Mouse (Mus musculus): Measurements from ENCODE around the gene Crim1. TPM values are rescaled to one million over a fixed set of nuclear protein-coding genes. Genes with fewer than 3 reads are reported as not detected.
A peak's percentile ranks its signal among the peaks of the same experiment; 100 is the strongest.

Crim1 gene
- polyA plus RNA-seq, 1 experiment from 2014 or later = 4.4 TPM

DNA sequence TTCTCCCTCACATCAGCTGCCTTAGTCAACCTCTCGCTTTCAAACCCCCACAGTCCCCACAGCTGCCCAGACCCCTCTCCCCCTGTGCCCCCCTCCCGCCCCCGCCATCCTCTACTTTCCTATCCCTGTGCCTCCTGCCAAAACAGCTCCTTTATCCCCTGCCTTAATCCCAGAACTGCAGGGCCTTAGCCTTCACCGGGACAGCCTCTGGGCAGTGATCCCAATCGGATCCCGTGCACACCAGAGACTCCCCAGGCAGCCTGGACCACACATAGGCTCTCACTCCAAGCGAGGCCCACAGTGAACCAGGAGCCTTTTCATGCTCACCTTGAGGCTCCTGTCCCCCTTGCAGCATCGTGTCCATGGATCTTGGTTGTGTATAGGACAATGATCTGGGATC is 168.4 kb downstream of the Crim1 start:
- Histone ChIP-seq H3K9me3 (no peaks in the 10 kb centered on the region), H3K4me3 (no peak overlapping the region), H3K36me3 (peaks cover 2% of the 10 kb centered on the region; the same call in 1 of the 2 replicates), H3K27me3 (no peaks in the 10 kb centered on the region), H3K9ac (no peak overlapping the region), H3K4me1 (0 out of 2 replicates have a peak, but pooled peaks cover 3% of the 10 kb centered on the region), H3K4me2 (no peak overlapping the region), H3K27ac (no peak overlapping the region)
- 79% methylated on average over 8 of the region's 8 CpGs for WGBS
- no peak for ATAC-seq (ENCODE audit: borderline replicate concordance, extremely low read depth, low FRiP score, low TSS enrichment)

DNA sequence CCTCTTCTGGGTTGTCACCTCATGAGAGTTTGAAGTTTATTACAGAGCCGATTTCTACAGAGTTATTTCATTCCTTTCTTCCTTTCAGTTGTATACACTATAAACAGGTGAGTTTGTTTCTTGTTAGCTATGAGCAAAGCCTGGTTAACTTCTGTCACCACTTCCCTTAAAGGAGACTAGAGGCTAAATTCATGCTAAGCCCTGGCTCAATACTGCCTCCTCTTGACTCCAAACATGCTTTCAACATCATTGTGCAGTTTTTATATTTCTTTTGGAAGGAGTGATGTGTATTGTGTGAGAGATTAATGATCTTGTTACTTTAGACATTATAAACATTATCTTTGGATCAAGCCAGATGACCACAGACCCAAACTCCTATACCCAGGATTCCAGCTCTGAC is 170.4 kb downstream of the Crim1 start:
- Histone ChIP-seq H3K27ac (no peak overlapping the region), H3K9me3 (no peaks in the 10 kb centered on the region), H3K9ac (no peak overlapping the region), H3K4me3 (no peak overlapping the region), H3K4me2 (no peak overlapping the region), H3K27me3 (no peaks in the 10 kb centered on the region), H3K36me3 (peaks cover 6% of the 10 kb centered on the region), H3K4me1 (0 out of 2 replicates have a peak, but pooled peaks cover 3% of the 10 kb centered on the region)
- WGBS = 71% methylated on average over 1 of the region's 1 CpGs
- ATAC-seq (ENCODE audit: borderline replicate concordance, extremely low read depth, low FRiP score, low TSS enrichment) = no peak

DNA sequence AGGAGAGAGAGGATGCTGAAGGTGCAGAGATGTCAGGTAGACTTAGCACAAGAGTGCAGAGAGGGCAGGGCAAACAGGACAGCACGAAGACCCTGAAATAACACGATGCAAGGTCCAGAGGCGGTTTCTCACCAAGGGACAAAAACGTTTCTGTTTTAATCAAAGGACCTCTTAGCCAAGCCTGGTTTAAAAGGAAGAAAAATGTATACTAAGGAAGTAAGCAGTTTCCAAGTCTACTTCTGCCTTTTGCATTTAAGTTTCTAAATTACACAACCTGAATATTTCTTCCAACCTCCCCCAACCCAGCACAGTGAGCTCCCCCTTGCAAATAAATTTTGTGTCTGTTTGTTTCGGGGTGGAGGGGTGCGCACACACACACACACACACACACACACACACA is 173.1 kb downstream of the Crim1 start:
- no peak overlapping the region for H3K9ac ChIP-seq
- no peak overlapping the region for H3K27ac ChIP-seq
- 0 out of 2 replicates have a peak, but pooled peaks cover 4% of the 10 kb centered on the region for H3K4me1 ChIP-seq
- ATAC-seq (ENCODE audit: borderline replicate concordance, extremely low read depth, low FRiP score, low TSS enrichment) = no peak
- peaks cover 13% of the 10 kb centered on the region for H3K36me3 ChIP-seq
- 82% methylated on average over 6 of the region's 6 CpGs for WGBS
- H3K27me3 ChIP-seq = no peaks in the 10 kb centered on the region
- H3K4me3 ChIP-seq = no peak overlapping the region
- no peak overlapping the region for H3K4me2 ChIP-seq
- H3K9me3 ChIP-seq = no peaks in the 10 kb centered on the region

DNA sequence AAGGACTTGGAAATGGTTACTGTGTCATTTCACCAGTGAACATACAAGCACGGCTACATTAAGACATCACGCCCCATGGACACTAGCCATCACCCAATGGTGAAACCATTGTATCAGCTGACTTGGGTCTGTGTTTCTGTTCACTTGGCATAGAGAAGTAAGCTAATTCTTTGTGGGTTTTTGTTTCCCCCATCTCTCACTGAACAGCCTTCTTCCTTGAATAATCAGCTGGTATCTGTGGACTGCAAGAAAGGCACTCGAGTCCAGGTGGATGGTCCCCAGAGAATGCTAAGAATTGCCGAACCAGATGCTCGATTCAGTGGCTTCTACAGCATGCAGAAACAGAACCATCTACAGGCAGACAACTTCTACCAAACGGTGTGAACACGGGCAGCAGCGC is 173.8 kb downstream of the Crim1 start:
- WGBS = 89% methylated on average over 8 of the region's 8 CpGs

DNA sequence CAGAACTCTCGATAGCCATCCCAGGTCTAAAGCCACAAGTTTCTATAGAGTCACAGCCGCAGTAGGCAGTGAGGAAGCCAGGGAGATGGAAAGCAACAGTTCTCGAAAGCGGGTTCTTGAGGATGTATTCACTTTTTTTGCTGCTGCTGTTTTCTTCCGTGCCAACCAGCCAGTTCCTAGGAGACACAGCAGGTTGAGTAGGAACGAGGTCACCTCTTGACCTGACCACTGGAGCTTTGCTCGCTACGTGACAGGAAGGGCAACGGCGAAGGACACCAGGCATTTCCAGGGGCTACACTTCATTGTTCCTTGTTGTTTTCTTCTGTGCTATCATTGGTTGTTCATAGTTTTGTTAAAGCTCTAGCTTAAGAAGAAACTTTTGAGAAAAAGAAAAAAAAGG is 174.7 kb downstream of the Crim1 start:
- no peaks in the 10 kb centered on the region for H3K27me3 ChIP-seq
- 0 out of 2 replicates have a peak, but pooled peaks cover 4% of the 10 kb centered on the region for H3K4me1 ChIP-seq
- H3K36me3 ChIP-seq = peaks cover 16% of the 10 kb centered on the region
- H3K9ac ChIP-seq = no peak overlapping the region
- ATAC-seq (ENCODE audit: borderline replicate concordance, extremely low read depth, low FRiP score, low TSS enrichment) = no peak
- no peaks in the 10 kb centered on the region for H3K9me3 ChIP-seq
- WGBS = 59% methylated on average over 10 of the region's 10 CpGs
- H3K4me3 ChIP-seq = no peak overlapping the region
- no peak overlapping the region for H3K4me2 ChIP-seq
- no peak overlapping the region for H3K27ac ChIP-seq

More for the DNA sequence above, 173.8 kb downstream of the Crim1 start:
- no peak overlapping the region for H3K4me2 ChIP-seq
- no peak overlapping the region for H3K27ac ChIP-seq
- H3K36me3 ChIP-seq = peaks cover 18% of the 10 kb centered on the region
- no peak overlapping the region for H3K9ac ChIP-seq
- no peak for ATAC-seq (ENCODE audit: borderline replicate concordance, extremely low read depth, low FRiP score, low TSS enrichment)
- no peaks in the 10 kb centered on the region for H3K27me3 ChIP-seq
- no peak overlapping the region for H3K4me3 ChIP-seq
- H3K9me3 ChIP-seq = no peaks in the 10 kb centered on the region
- 0 out of 2 replicates have a peak, but pooled peaks cover 4% of the 10 kb centered on the region for H3K4me1 ChIP-seq

DNA sequence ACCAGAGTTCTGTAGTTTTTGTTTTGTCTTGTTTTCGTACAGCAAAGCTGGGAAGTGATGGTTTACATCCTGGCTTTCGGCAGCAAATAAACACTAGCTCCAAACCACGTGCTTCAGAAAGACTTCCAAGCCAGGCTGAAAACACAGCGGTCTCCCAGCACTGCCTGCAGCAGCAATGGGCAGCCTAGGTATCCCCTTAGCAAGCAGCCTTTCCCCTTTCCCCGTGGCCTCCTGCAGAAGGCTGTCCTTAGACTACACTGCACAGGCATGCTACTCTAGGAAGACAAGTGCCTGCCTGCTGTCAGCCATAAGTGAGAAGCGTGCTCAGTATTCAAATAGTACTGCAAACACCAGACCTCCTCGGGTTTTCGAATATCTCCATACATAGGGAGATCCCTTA is 176.5 kb downstream of the Crim1 start:
- Histone ChIP-seq H3K36me3 (peaks cover 16% of the 10 kb centered on the region), H3K27me3 (no peaks in the 10 kb centered on the region), H3K4me2 (no peak overlapping the region), H3K4me1 (0 out of 2 replicates have a peak, but pooled peaks cover 4% of the 10 kb centered on the region), H3K9ac (no peak overlapping the region), H3K4me3 (no peak overlapping the region), H3K27ac (no peak overlapping the region), H3K9me3 (no peaks in the 10 kb centered on the region)
- WGBS = 31% methylated on average over 8 of the region's 8 CpGs
- peak; percentile 27; the same call in 1 of the 2 replicates for ATAC-seq (ENCODE audit: borderline replicate concordance, extremely low read depth, low FRiP score, low TSS enrichment)

DNA sequence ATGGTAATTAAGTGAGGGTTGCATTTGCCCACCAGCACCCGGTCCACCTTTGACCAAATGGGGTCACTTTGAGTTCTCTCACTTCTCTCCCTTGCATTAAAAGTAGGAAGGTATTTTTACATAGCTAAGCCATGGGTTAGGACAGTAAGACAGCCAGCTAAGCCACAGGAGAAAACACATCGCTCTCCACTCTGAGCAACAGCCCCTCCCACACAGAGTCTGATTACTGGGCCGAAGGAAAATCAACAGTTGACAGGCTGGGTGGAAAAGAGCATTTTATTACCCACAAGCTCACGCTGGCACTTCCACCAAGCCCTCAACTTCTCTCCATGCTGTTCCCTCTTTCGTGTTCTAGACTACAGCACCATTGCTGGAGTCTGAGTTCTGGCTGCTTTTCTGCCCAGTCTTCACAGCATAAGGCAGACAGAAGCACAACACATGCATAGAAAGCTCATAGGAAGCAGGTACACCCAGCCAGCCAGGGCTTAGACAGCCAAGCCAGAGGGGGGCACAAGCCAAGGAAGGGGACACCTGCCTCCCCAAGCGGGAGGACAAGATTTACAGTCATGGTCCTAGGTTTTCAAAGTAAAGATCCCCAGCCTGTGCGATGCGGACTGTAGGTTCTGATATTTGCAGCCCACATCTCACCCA is 179.2 kb downstream of the Crim1 start:
- H3K9ac ChIP-seq = no peak overlapping the region
- H3K9me3 ChIP-seq = no peaks in the 10 kb centered on the region
- H3K27me3 ChIP-seq = no peaks in the 10 kb centered on the region
- WGBS = 82% methylated on average over 8 of the region's 8 CpGs
- H3K36me3 ChIP-seq = peaks cover 13% of the 10 kb centered on the region; the same call in 1 of the 2 replicates
- no peak overlapping the region for H3K4me3 ChIP-seq
- no peak overlapping the region for H3K27ac ChIP-seq
- no peak overlapping the region for H3K4me2 ChIP-seq
- ATAC-seq (ENCODE audit: borderline replicate concordance, extremely low read depth, low FRiP score, low TSS enrichment) = no peak
- 0 out of 2 replicates have a peak, but pooled peaks cover 4% of the 10 kb centered on the region for H3K4me1 ChIP-seq

DNA sequence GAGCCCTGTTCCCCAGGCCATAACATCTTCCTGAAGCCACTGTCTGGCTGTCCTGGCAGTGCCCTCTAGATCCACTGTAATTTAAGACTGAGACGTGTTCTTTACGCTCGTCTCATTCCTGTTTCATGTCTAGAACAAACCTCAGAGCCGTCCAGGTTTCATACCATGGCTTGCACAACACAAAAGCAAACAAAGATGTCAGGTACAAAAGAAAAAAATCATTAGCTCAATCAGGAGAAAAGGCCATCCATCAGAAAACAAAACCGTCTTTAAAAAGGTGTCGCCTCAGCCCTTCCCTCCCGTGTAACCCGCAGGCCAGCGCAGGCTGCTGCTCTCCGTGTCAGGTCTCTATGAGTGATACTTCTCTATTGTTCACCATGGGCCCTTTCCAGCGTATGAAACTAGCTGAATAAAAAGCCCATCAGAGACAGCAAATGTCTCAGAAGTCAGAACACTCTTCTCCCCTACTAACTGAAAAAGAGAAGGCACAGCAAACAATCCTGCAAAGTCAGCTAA is 179.7 kb downstream of the Crim1 start:
- Histone ChIP-seq H3K27me3 (no peaks in the 10 kb centered on the region), H3K9me3 (no peaks in the 10 kb centered on the region), H3K27ac (no peak overlapping the region), H3K4me3 (no peak overlapping the region), H3K4me1 (0 out of 2 replicates have a peak, but pooled peaks cover 6% of the 10 kb centered on the region), H3K4me2 (no peak overlapping the region), H3K9ac (no peak overlapping the region), H3K36me3 (peaks cover 12% of the 10 kb centered on the region; the same call in 1 of the 2 replicates)
- WGBS = 71% methylated on average over 11 of the region's 11 CpGs
- no peak for ATAC-seq (ENCODE audit: borderline replicate concordance, extremely low read depth, low FRiP score, low TSS enrichment)

DNA sequence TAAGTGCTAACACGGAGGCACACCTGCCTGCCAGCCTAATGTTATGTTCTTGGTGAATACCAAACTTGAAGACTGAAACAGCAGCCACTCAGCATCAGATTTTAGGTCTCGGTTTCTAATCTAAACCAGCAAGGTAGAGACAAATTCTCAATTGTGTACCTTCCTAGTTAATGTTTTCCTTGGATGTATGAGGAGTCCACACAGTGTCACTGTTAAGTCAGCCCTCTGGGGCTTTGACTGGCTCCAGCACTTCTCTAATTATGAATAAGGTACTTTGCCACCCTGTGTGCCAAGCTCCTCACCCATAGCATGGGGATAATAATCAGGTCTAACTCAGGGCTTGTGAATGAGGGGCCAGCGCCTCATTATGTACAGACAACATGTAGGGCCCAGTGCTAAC is 182.3 kb downstream of the Crim1 start:
- Histone ChIP-seq H3K9ac (no peak overlapping the region), H3K27me3 (no peaks in the 10 kb centered on the region), H3K4me2 (no peak overlapping the region), H3K27ac (no peak overlapping the region), H3K9me3 (no peaks in the 10 kb centered on the region), H3K4me1 (0 out of 2 replicates have a peak, but pooled peaks cover 4% of the 10 kb centered on the region), H3K36me3 (peaks cover 12% of the 10 kb centered on the region; the same call in 1 of the 2 replicates), H3K4me3 (no peak overlapping the region)
- 79% methylated on average over 3 of the region's 3 CpGs for WGBS
- no peak for ATAC-seq (ENCODE audit: borderline replicate concordance, extremely low read depth, low FRiP score, low TSS enrichment)

DNA sequence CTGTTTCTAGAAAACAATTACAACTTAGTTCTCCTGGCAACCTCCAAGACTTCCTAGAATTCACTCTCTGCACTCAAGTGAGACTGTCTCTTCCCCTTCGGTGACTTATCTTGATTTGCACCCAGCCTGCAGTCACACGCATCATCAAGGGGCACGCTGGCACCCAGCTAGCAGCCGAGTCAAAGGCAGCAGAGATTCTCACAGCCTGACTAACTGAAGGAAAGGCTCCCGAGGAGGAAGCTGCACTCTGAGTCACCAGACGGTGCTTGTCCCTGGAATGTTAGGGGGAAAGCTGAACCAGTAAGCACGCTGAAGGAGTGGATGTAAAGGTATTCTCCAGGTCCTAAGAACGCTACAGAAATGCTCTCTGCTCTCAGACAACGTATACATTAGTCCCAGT is 187.6 kb downstream of the Crim1 start:
- 0 out of 2 replicates have a peak, but pooled peaks cover 4% of the 10 kb centered on the region for H3K4me1 ChIP-seq
- no peaks in the 10 kb centered on the region for H3K27me3 ChIP-seq
- WGBS = 49% methylated on average over 9 of the region's 9 CpGs
- H3K27ac ChIP-seq = no peak overlapping the region
- H3K9ac ChIP-seq = no peak overlapping the region
- H3K4me2 ChIP-seq = no peak overlapping the region
- H3K9me3 ChIP-seq = no peaks in the 10 kb centered on the region
- ATAC-seq (ENCODE audit: borderline replicate concordance, extremely low read depth, low FRiP score, low TSS enrichment) = no peak
- H3K4me3 ChIP-seq = no peak overlapping the region
- H3K36me3 ChIP-seq = no peaks in the 10 kb centered on the region

DNA sequence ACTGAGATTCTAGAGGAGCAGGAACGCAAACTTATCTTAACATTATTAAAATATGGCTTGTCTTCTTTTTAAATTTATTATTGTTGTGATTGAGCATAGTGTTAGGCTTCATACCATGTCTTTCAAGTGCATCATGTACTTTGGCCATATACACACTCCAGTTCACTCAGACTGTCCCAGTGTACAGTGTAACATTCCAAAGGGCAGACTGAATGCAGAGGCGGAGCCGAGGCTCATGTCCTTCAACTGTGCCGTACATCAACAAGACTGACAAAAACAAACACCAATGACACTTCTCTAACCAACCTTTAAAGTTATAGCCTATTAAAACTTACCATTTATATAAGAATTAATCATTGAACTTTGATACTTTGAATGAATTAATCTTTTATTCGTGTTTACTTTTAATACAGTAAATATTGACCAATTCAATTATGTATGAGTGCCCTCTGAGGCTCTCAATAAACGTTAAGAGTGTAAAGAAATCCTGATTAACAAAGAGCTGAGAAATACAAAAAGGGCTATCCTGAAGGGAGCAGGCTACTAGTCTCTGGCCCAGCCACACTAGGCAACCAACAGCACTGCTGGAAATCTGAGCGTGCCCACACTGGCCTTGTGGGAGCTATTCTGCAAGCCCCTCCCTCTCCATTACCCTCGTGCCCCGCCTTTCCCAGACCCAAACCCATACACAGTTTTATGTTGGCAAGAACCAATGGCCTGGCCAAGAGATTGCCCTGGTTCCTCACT is 188.2 kb downstream of the Crim1 start:
- no peak overlapping the region for H3K27ac ChIP-seq
- 0 out of 2 replicates have a peak, but pooled peaks cover 4% of the 10 kb centered on the region for H3K4me1 ChIP-seq
- no peak overlapping the region for H3K4me2 ChIP-seq
- no peaks in the 10 kb centered on the region for H3K9me3 ChIP-seq
- 60% methylated on average over 9 of the region's 9 CpGs for WGBS
- H3K9ac ChIP-seq = no peak overlapping the region
- no peak overlapping the region for H3K4me3 ChIP-seq
- H3K27me3 ChIP-seq = no peaks in the 10 kb centered on the region
- no peaks in the 10 kb centered on the region for H3K36me3 ChIP-seq
- ATAC-seq (ENCODE audit: borderline replicate concordance, extremely low read depth, low FRiP score, low TSS enrichment) = no peak

DNA sequence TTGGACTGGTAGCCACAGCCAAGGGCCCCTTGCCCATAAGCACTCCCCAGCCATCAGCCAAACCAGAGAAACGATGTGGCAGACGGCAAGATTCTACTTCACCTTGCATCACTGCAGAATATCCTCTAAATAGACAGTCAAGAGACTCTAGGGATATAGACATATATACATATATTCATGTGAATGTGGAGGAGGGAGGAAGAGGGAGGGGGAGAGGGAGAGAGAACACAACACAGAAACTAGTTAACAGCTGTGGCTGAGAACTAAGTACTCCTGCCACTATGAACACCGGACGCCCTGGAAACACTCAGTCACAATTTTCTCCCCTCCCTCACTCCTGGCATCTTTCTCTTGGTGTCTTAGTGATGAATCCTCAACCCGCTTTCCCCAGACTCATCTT is 189.5 kb downstream of the Crim1 start:
- Histone ChIP-seq H3K4me3 (no peak overlapping the region), H3K36me3 (no peaks in the 10 kb centered on the region), H3K4me2 (no peak overlapping the region), H3K27me3 (no peaks in the 10 kb centered on the region), H3K27ac (no peak overlapping the region), H3K9me3 (no peaks in the 10 kb centered on the region), H3K4me1 (0 out of 2 replicates have a peak, but pooled peaks cover 4% of the 10 kb centered on the region), H3K9ac (no peak overlapping the region)
- no peak for ATAC-seq (ENCODE audit: borderline replicate concordance, extremely low read depth, low FRiP score, low TSS enrichment)
- WGBS = 89% methylated on average over 5 of the region's 5 CpGs
